Mouse (Mus musculus) kidney, postnatal 10 days (tissue): ENCODE measurements at regions not wholly inside any gene's neighbourhood (a gene's known extent, or its start where the extent isn't known, plus 50 kb on each side); places are given as distances from the start of the nearest gene placed in this dataset.

Experiments
- DNase-seq: peaks from one replicate; pipeline ENCODE4 v3.0.0; 2021; ENCODE audit warnings: mixed read lengths

- no peak for DNase-seq
These were observed 58.7 kb downstream of the Mycn start for GRCm38 (mm10) chr12:12882931-12883553.

- DNase-seq: no peak
These were observed 63.7 kb downstream of the Mycn start for GRCm38 (mm10) chr12:12878031-12878430.

GRCm38 (mm10) chr12:12877539-12877938, 64.2 kb downstream of the Mycn start:
- DNase-seq: peak; percentile 19

- no peak for DNase-seq
These were observed 65.6 kb downstream of the Mycn start for GRCm38 (mm10) chr12:12875976-12876745.

GRCm38 (mm10) chr12:12873551-12873950, 68.2 kb downstream of the Mycn start:
- DNase-seq: peak; percentile 12

GRCm38 (mm10) chr12:12872974-12873373, 68.7 kb downstream of the Mycn start:
- no peak for DNase-seq

GRCm38 (mm10) chr12:12871272-12871671, 70.4 kb downstream of the Mycn start:
- DNase-seq: no peak

GRCm38 (mm10) chr12:12866590-12866989, 75.1 kb downstream of the Mycn start:
- DNase-seq: no peak

- DNase-seq: no peak
These were observed 91.0 kb downstream of the Mycn start for GRCm38 (mm10) chr12:12850681-12851080.

GRCm38 (mm10) chr12:12846716-12847115, 95.0 kb downstream of the Mycn start:
- no peak for DNase-seq

- peak; percentile 16 for DNase-seq
These were observed 99.3 kb downstream of the Mycn start for GRCm38 (mm10) chr12:12842247-12842957.

GRCm38 (mm10) chr12:12841385-12842238, 100.1 kb downstream of the Mycn start:
- no peak for DNase-seq

GRCm38 (mm10) chr12:12840661-12841384, 100.9 kb downstream of the Mycn start:
- DNase-seq: peak; percentile 57

- DNase-seq: no peak
These were observed 103.9 kb downstream of the Mycn start for GRCm38 (mm10) chr12:12837775-12838174.

GRCm38 (mm10) chr12:12827821-12828641, 113.7 kb downstream of the Mycn start:
- no peak for DNase-seq

GRCm38 (mm10) chr12:12827379-12827778, 114.3 kb downstream of the Mycn start:
- DNase-seq: no peak

- DNase-seq: no peak
These were observed 115.3 kb downstream of the Mycn start for GRCm38 (mm10) chr12:12826431-12826830.

- no peak for DNase-seq
These were observed 115.9 kb downstream of the Mycn start for GRCm38 (mm10) chr12:12825842-12826241.

- DNase-seq: no peak
These were observed 120.2 kb downstream of the Mycn start for GRCm38 (mm10) chr12:12821473-12821872.

GRCm38 (mm10) chr12:12820668-12821351, 120.9 kb downstream of the Mycn start:
- no peak for DNase-seq

- DNase-seq: no peak
These were observed 122.0 kb downstream of the Mycn start for GRCm38 (mm10) chr12:12819746-12820145.
